Mouse (Mus musculus) embryonic facial prominence, embryonic 12.5 days (tissue): Measurements from ENCODE around the gene Nus1. TPM values are rescaled to one million over a fixed set of nuclear protein-coding genes. Genes with fewer than 3 reads are reported as not detected.

Experiments
- polyA plus RNA-seq: library from polyadenylated mRNA; unstranded; fragments of >200 nt; fragmentation: Nextera tagmentation; extraction: Ambion mirVana; gene quantifications from 2 replicates; pipeline ENCODE4 v1.2.1, GENCODE M21; 2016

Gene Nus1
- polyA plus RNA-seq, 1 experiment from 2014 or later, result 18.5 TPM

Other genes starting within 250 kb of the Nus1 start
- not detected in 2 replicates for gene Ros1, start 222.3 kb upstream of the Nus1 start, polyA plus RNA-seq
- gene Dcbld1, start 183.9 kb upstream of the Nus1 start, polyA plus RNA-seq, result 24.5 and 25.7 TPM in 2 replicates
- gene Gm26741, start 58.8 kb upstream of the Nus1 start, polyA plus RNA-seq, result not detected in 2 replicates
- 25.7 and 27.1 TPM in 2 replicates for gene Gopc, start 35.4 kb upstream of the Nus1 start, polyA plus RNA-seq
- 0.14 TPM in 1 of 2 replicates, not detected in the other for gene Nepn, start 28.6 kb upstream of the Nus1 start, polyA plus RNA-seq